14 mouse cellular contexts compared by ENCODE assay signal in the genomic region with DNA sequence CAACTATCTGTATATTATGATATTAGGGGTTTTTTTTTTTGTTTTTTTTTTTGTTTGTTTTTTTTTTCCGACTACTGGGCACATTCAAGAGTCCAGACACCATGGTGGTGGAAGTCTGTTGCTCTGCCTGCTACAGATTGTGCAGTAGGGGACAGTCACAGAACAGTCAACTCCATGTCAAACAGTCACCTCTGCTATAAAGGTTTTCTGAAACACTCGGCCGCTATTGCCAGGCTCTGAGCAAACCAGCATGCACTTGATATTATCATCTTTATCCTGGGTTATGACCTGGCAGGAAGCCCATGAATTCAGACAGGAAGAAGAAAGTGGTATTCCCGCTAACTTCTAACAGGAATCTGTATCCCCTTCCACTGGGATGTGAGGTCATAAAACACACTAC. TPM values are rescaled to one million over a fixed set of nuclear protein-coding genes. Genes with fewer than 3 reads are reported as not detected.
DNase-seq lines count a peak whose midpoint lies in the region; ATAC-seq lines count a peak whose summit lies in the region.
"Had no signal": no experiment of that assay in that cellular context is flagged by ENCODE, and none has a peak within 500 bp of the region (broad histone marks: within the 10 kb centered on the region; RNA-seq: fewer than 3 reads in every experiment).

No protein-coding gene starts in this region.

- peak overlapping the region; percentile 63 for H3K27ac ChIP-seq in heart, embryonic 16.5 days (ENCODE audit: low read length)
- peak overlapping the region; percentile 78 for H3K27ac ChIP-seq in lung, embryonic 16.5 days (ENCODE audit: low read length)
- H3K27ac ChIP-seq in stomach, embryonic 16.5 days (ENCODE audit: low read length), result peak overlapping the region; percentile 74
- H3K27ac ChIP-seq: forebrain, embryonic 13.5 days; limb, embryonic 12.5 days; midbrain, embryonic 13.5 days had no signal

- no peaks in the 10 kb centered on the region for H3K27me3 ChIP-seq in heart, embryonic 16.5 days (ENCODE audit: control insufficient read depth, insufficient read depth, low read length)
- H3K27me3 ChIP-seq in lung, embryonic 16.5 days (ENCODE audit: control insufficient read depth, insufficient read depth, low read depth, low read length), result no peaks in the 10 kb centered on the region
- H3K27me3 ChIP-seq in stomach, embryonic 16.5 days (ENCODE audit: control insufficient read depth, insufficient read depth, low read length), result no peaks in the 10 kb centered on the region
- H3K27me3 ChIP-seq: forebrain, embryonic 13.5 days; hindbrain, embryonic 15.5 days; limb, embryonic 12.5 days; midbrain, embryonic 13.5 days had no signal

- H3K9ac ChIP-seq in heart, embryonic 16.5 days (ENCODE audit: low read length), result no peak overlapping the region
- H3K9ac ChIP-seq in lung, embryonic 16.5 days (ENCODE audit: low read length), result no peak overlapping the region
- H3K9ac ChIP-seq in stomach, embryonic 16.5 days (ENCODE audit: low read length), result no peak overlapping the region
- H3K9ac ChIP-seq: forebrain, embryonic 13.5 days; hindbrain, embryonic 15.5 days; limb, embryonic 12.5 days; liver, postnatal 0 days; midbrain, embryonic 13.5 days had no signal

- 0 out of 2 replicates have a peak, but pooled peaks have one; percentile 23 for ATAC-seq in heart, embryonic 16.5 days (replicated peaks; ENCODE audit: extremely low read depth, insufficient read depth, low FRiP score)
- no peak for ATAC-seq in lung, embryonic 16.5 days (ENCODE audit: low read depth)
- no peak for ATAC-seq in stomach, embryonic 16.5 days (ENCODE audit: insufficient read depth, low FRiP score)
- ATAC-seq: forebrain, embryonic 13.5 days; midbrain, embryonic 13.5 days had no signal

- WGBS in heart, embryonic 16.5 days, result 10% methylated on average over 4 of the region's 4 CpGs
- WGBS in lung, embryonic 16.5 days, result 18% methylated on average over 4 of the region's 4 CpGs
- 43% methylated on average over 4 of the region's 4 CpGs for WGBS in stomach, embryonic 16.5 days

- H3K4me2 ChIP-seq in heart, embryonic 16.5 days (ENCODE audit: low read depth, low read length), result no peak overlapping the region
- 0 out of 2 replicates have a peak overlapping the region, but pooled peaks have one; percentile 1 for H3K4me2 ChIP-seq in lung, embryonic 16.5 days (ENCODE audit: low read depth, low read length)
- no peak overlapping the region for H3K4me2 ChIP-seq in stomach, embryonic 16.5 days (ENCODE audit: low read depth, low read length)
- H3K4me2 ChIP-seq: forebrain, embryonic 13.5 days; hindbrain, embryonic 15.5 days; limb, embryonic 12.5 days; midbrain, embryonic 13.5 days had no signal

- H3K36me3 ChIP-seq in heart, embryonic 16.5 days (ENCODE audit: control insufficient read depth, insufficient read depth), result no peaks in the 10 kb centered on the region
- no peaks in the 10 kb centered on the region for H3K36me3 ChIP-seq in lung, embryonic 16.5 days (ENCODE audit: control insufficient read depth, insufficient read depth, low read length)
- no peaks in the 10 kb centered on the region for H3K36me3 ChIP-seq in stomach, embryonic 16.5 days (ENCODE audit: control insufficient read depth, insufficient read depth, low read length)
- H3K36me3 ChIP-seq: hindbrain, embryonic 15.5 days; limb, embryonic 12.5 days; midbrain, embryonic 13.5 days had no signal

- no peaks in the 10 kb centered on the region for H3K9me3 ChIP-seq in heart, embryonic 16.5 days (replicated peaks; ENCODE audit: control insufficient read depth, low read length)
- H3K9me3 ChIP-seq in lung, embryonic 16.5 days (ENCODE audit: control insufficient read depth, low read length), result no peaks in the 10 kb centered on the region
- H3K9me3 ChIP-seq in stomach, embryonic 16.5 days (replicated peaks; ENCODE audit: control insufficient read depth, low read length), result no peaks in the 10 kb centered on the region
- H3K9me3 ChIP-seq: forebrain, embryonic 13.5 days; hindbrain, embryonic 15.5 days; limb, embryonic 12.5 days; midbrain, embryonic 13.5 days had no signal

- H3K4me3 ChIP-seq in heart, embryonic 16.5 days (ENCODE audit: low read length), result no peak overlapping the region
- H3K4me3 ChIP-seq in lung, embryonic 16.5 days (ENCODE audit: low read length), result no peak overlapping the region
- no peak overlapping the region for H3K4me3 ChIP-seq in stomach, embryonic 16.5 days (replicated peaks; ENCODE audit: low read length)
- H3K4me3 ChIP-seq: forebrain, embryonic 13.5 days; hindbrain, embryonic 15.5 days; limb, embryonic 12.5 days; midbrain, embryonic 13.5 days had no signal

- peaks cover 41% of the 10 kb centered on the region for H3K4me1 ChIP-seq in heart, embryonic 16.5 days (ENCODE audit: control insufficient read depth, insufficient read depth, low read length)
- H3K4me1 ChIP-seq in lung, embryonic 16.5 days (replicated peaks; ENCODE audit: control insufficient read depth, insufficient read depth, low read length), result peaks cover 32% of the 10 kb centered on the region
- H3K4me1 ChIP-seq in stomach, embryonic 16.5 days (ENCODE audit: control insufficient read depth, insufficient read depth, low read length), result peaks cover 36% of the 10 kb centered on the region
- H3K4me1 ChIP-seq: forebrain, embryonic 13.5 days; midbrain, embryonic 13.5 days had no signal

- intact Hi-C loops in heart, postnatal 36 days (cut with DNase I), result loop anchor here (5.0 kb wide), 1 partner anchor 40 kb away; a partner anchor contains a TSS

- no peak for DNase-seq in heart, postnatal 36 days
- DNase-seq in lung, adult 18-20 months, result no peak
- DNase-seq in kidney, postnatal 10 days, result peak; percentile 34
- no peak for DNase-seq in right cerebral cortex, postnatal 36 days (ENCODE audit: low spot score in 2 of 2)
- DNase-seq: cerebellum, adult 8-10 months; layer of hippocampus, postnatal 36 days; liver, postnatal 0 days had no signal

RNA-seq across cellular contexts. Expression of a gene that starts 41.4 kb away (rescaled TPM):
- 65.7 and 66.8 TPM in 2 replicates for polyA plus RNA-seq in heart, embryonic 16.5 days (2015; fragmentation: Nextera tagmentation; extraction: Ambion mirVana)
- total RNA-seq in heart, postnatal 36 days (2021), result 10 to 100 TPM; 65.5 to 73.0 TPM
- polyA plus RNA-seq in lung, embryonic 16.5 days (2015; fragmentation: Nextera tagmentation; extraction: Ambion mirVana), result 75.8 and 81.7 TPM in 2 replicates
- 68.4 and 72.0 TPM in 2 replicates for polyA plus RNA-seq in stomach, embryonic 16.5 days (2015; fragmentation: Nextera tagmentation; extraction: Ambion mirVana)
